Mouse (Mus musculus): Measurements from ENCODE around the gene BC051019. TPM values are rescaled to one million over a fixed set of nuclear protein-coding genes. Genes with fewer than 3 reads are reported as not detected.

BC051019 gene
- total RNA-seq, 2 experiments from 2014 or later: not detected

GRCm38 (mm10) chr7:109662626-109663025 lies 61.0 kb downstream of the BC051019 start:
- ATAC-seq (replicated peaks; ENCODE audit: poor library complexity): no peak

Other genes starting within 250 kb of the BC051019 start
- 0.15 and 0.22 TPM in 2 replicates for gene Trim66, start 215.7 kb downstream of the BC051019 start, total RNA-seq (2015)
- 0.03 TPM in 1 of 2 replicates, not detected in the other for gene Trim66, start 215.7 kb downstream of the BC051019 start, total RNA-seq (2017)
- gene Rpl27a, start 204.7 kb downstream of the BC051019 start, total RNA-seq (2015): 616 and 680 TPM in 2 replicates
- 869 and 1,010 TPM in 2 replicates for gene Rpl27a, start 204.7 kb downstream of the BC051019 start, total RNA-seq (2017)
- gene St5, start 20.2 kb downstream of the BC051019 start, total RNA-seq (2015): 1.6 and 4.0 TPM in 2 replicates
- gene St5, start 20.2 kb downstream of the BC051019 start, total RNA-seq (2017): 2.0 and 2.9 TPM in 2 replicates
- 55.0 and 58.3 TPM in 2 replicates for gene Akip1, start 20.2 kb downstream of the BC051019 start, total RNA-seq (2015)
- gene Akip1, start 20.2 kb downstream of the BC051019 start, total RNA-seq (2017): 31.7 and 32.2 TPM in 2 replicates
- not detected in 2 replicates for gene Ascl3, start 7.9 kb upstream of the BC051019 start, total RNA-seq (2015)
- gene Ascl3, start 7.9 kb upstream of the BC051019 start, total RNA-seq (2017): not detected in 2 replicates
- 40.5 and 46.5 TPM in 2 replicates for gene Tmem9b, start 29.0 kb upstream of the BC051019 start, total RNA-seq (2015)
- gene Tmem9b, start 29.0 kb upstream of the BC051019 start, total RNA-seq (2017): 16.6 and 26.2 TPM in 2 replicates
- gene Nrip3, start 58.2 kb upstream of the BC051019 start, total RNA-seq (2015): not detected in 2 replicates
- gene Nrip3, start 58.2 kb upstream of the BC051019 start, total RNA-seq (2017): 0.04 TPM in 1 of 2 replicates, not detected in the other
- not detected in 2 replicates for gene Scube2, start 141.8 kb upstream of the BC051019 start, total RNA-seq (2015)
- gene Scube2, start 141.8 kb upstream of the BC051019 start, total RNA-seq (2017): 0.07 TPM in 1 of 2 replicates, not detected in the other
- 96.7 and 103 TPM in 2 replicates for gene Dennd5a, start 236.6 kb upstream of the BC051019 start, total RNA-seq (2015)
- gene Dennd5a, start 236.6 kb upstream of the BC051019 start, total RNA-seq (2017): 54.9 and 57.8 TPM in 2 replicates